Mouse (Mus musculus): ENCODE results near the gene Bbx. TPM values are rescaled to one million over a fixed set of nuclear protein-coding genes. Genes with fewer than 3 reads are reported as not detected.
A peak's percentile ranks its signal among the peaks of the same experiment; 100 is the strongest.

The Bbx gene
- polyA plus RNA-seq, 1 experiment from 2014 or later: 37.5 TPM

- no peak overlapping the region for H3K4me2 ChIP-seq (ENCODE audit: low read depth, severe bottlenecking)
- ATAC-seq (ENCODE audit: insufficient number of reproducible peaks, low FRiP score, low TSS enrichment, low read depth) (no peak), DNase-seq (ENCODE audit: low spot score) (no peak)
- no peak overlapping the region for H3K9ac ChIP-seq (ENCODE audit: low read length)
- H3K27me3 ChIP-seq (ENCODE audit: control insufficient read depth, insufficient read depth, low read length): no peaks in the 10 kb centered on the region
- H3K36me3 ChIP-seq (ENCODE audit: control insufficient read depth, insufficient read depth, low read length): no peaks in the 10 kb centered on the region
- no peak overlapping the region for H3K27ac ChIP-seq (replicated peaks; ENCODE audit: low read depth, low read length)
- H3K9me3 ChIP-seq (ENCODE audit: control insufficient read depth, low read length): no peaks in the 10 kb centered on the region
- WGBS: 51% methylated on average over 5 of the region's 5 CpGs
- H3K4me1 ChIP-seq (ENCODE audit: control insufficient read depth, insufficient read depth, low read length): peaks cover 3% of the 10 kb centered on the region; the same call in 1 of the 2 replicates
- no peak overlapping the region for H3K4me3 ChIP-seq (ENCODE audit: low read depth, low read length)
Observed at GRCm38 (mm10) chr16:50366556-50366955, 65.6 kb downstream of the Bbx start.

- DNase-seq (ENCODE audit: low spot score) (peak; percentile 78), ATAC-seq (ENCODE audit: insufficient number of reproducible peaks, low FRiP score, low TSS enrichment, low read depth) (peak; percentile 93)
- H3K27me3 ChIP-seq (ENCODE audit: control insufficient read depth, insufficient read depth, low read length): no peaks in the 10 kb centered on the region
- peak overlapping the region; percentile 41 for H3K4me2 ChIP-seq (ENCODE audit: low read depth, severe bottlenecking)
- peaks cover 3% of the 10 kb centered on the region; the same call in 1 of the 2 replicates for H3K4me1 ChIP-seq (ENCODE audit: control insufficient read depth, insufficient read depth, low read length)
- 16% methylated on average over 11 of the region's 11 CpGs for WGBS
- no peaks in the 10 kb centered on the region for H3K9me3 ChIP-seq (ENCODE audit: control insufficient read depth, low read length)
- peak overlapping the region; percentile 59 for H3K27ac ChIP-seq (replicated peaks; ENCODE audit: low read depth, low read length)
- peak overlapping the region; percentile 37 for H3K4me3 ChIP-seq (ENCODE audit: low read depth, low read length)
- H3K36me3 ChIP-seq (ENCODE audit: control insufficient read depth, insufficient read depth, low read length): no peaks in the 10 kb centered on the region
- H3K9ac ChIP-seq (ENCODE audit: low read length): peak overlapping the region; percentile 53
Observed at GRCm38 (mm10) chr16:50364189-50365059, 67.8 kb downstream of the Bbx start.

DNA sequence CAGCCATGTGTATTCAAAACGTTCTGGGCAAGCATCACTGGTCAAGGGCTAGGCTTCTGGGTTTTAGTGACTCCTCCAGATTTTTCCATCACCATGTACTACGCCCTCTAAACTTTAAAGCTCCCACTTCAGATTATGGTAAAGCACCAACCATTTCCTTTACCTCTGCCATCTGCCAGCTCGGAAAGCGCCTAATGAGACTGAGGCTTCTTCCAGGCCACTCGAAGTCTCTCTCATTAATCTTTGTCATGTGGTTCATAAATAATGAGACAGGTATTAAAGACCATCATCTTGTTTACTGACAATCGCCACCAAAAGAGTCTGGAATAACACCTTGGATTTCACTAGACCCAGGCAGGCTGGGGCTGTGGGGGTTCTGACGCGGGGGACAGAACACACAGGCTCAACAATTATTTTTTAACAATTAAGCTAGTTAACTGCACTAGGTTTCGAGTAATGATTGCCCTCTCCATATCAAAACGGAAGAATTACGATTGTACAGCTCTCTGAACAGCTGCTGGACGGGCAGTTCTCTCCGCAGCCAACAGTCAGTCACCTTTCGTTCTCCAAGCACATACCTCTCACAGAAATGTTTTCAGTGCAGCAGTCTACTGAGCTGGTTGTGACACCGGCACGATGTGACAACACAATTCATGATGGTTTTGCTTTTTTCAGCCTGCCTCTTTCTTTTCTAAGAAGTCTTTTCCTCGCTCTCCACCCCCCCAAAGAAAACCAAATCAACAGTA, 68.6 kb downstream of the Bbx start:
- no peak for DNase-seq (ENCODE audit: low spot score)
- WGBS: 55% methylated on average over 17 of the region's 17 CpGs
- H3K4me2 ChIP-seq (ENCODE audit: low read depth, severe bottlenecking): peak overlapping the region; percentile 41
- peak overlapping the region; percentile 59 for H3K27ac ChIP-seq (replicated peaks; ENCODE audit: low read depth, low read length)
- peaks cover 3% of the 10 kb centered on the region; the same call in 1 of the 2 replicates for H3K4me1 ChIP-seq (ENCODE audit: control insufficient read depth, insufficient read depth, low read length)
- no peaks in the 10 kb centered on the region for H3K36me3 ChIP-seq (ENCODE audit: control insufficient read depth, insufficient read depth, low read length)
- no peaks in the 10 kb centered on the region for H3K27me3 ChIP-seq (ENCODE audit: control insufficient read depth, insufficient read depth, low read length)
- ATAC-seq (ENCODE audit: insufficient number of reproducible peaks, low FRiP score, low TSS enrichment, low read depth): 0 out of 2 replicates have a peak, but pooled peaks have one; percentile 8
- no peaks in the 10 kb centered on the region for H3K9me3 ChIP-seq (ENCODE audit: control insufficient read depth, low read length)
- peak overlapping the region; percentile 53 for H3K9ac ChIP-seq (ENCODE audit: low read length)
- H3K4me3 ChIP-seq (ENCODE audit: low read depth, low read length): peak overlapping the region; percentile 37

DNA sequence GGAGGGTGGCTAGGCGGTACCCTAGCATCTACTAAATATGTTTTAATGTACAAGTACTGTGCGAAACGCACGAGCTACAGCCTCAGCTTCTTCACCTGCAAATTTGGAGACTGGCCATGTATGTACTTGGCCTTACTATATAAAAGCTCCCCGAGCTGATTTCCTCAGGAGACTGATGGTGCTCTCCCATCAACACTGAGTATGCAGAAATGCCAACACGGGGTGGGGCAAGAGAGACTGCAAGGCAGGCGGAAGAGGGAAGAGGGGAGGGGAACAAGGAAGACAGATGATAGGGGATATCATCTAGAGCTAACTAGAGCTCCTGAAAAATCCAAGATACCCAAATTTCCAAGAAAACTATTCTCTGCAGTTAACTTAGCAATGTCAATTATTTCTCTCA, 71.6 kb downstream of the Bbx start:
- no peaks in the 10 kb centered on the region for H3K27me3 ChIP-seq (ENCODE audit: control insufficient read depth, insufficient read depth, low read length)
- H3K36me3 ChIP-seq (ENCODE audit: control insufficient read depth, insufficient read depth, low read length): no peaks in the 10 kb centered on the region

DNA sequence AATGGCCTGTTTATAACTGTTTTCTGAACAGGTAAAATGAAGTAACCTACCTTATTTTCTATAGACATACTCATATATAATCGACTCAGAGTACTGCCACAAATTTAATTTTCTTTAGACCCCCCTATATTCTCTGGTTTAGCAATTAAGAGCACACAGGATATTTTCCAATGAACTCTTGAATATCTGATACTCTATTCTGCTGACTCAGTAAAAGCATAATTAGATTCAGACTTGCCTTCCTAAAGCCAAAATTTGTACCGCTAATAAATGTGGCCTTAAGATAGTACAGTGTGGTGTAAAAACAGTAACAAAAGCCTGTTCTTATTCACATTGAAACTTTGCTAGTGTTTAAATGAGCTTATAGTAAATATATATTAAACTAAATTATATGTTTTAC, 102.5 kb downstream of the Bbx start:
- Histone ChIP-seq H3K9ac (ENCODE audit: low read length) (no peak overlapping the region), H3K9me3 (ENCODE audit: control insufficient read depth, low read length) (no peaks in the 10 kb centered on the region), H3K4me3 (ENCODE audit: low read depth, low read length) (no peak overlapping the region), H3K4me1 (ENCODE audit: control insufficient read depth, insufficient read depth, low read length) (no peaks in the 10 kb centered on the region), H3K27ac (replicated peaks; ENCODE audit: low read depth, low read length) (no peak overlapping the region), H3K27me3 (ENCODE audit: control insufficient read depth, insufficient read depth, low read length) (no peaks in the 10 kb centered on the region), H3K36me3 (ENCODE audit: control insufficient read depth, insufficient read depth, low read length) (no peaks in the 10 kb centered on the region; the same call in 1 of the 2 replicates), H3K4me2 (ENCODE audit: low read depth, severe bottlenecking) (no peak overlapping the region)
- no peak for ATAC-seq (ENCODE audit: insufficient number of reproducible peaks, low FRiP score, low TSS enrichment, low read depth)
- WGBS: 90% methylated on average over 2 of the region's 2 CpGs
- no peak for DNase-seq (ENCODE audit: low spot score)

More for the DNA sequence above, 71.6 kb downstream of the Bbx start:
- Histone ChIP-seq H3K4me2 (ENCODE audit: low read depth, severe bottlenecking) (no peak overlapping the region), H3K9me3 (ENCODE audit: control insufficient read depth, low read length) (no peaks in the 10 kb centered on the region), H3K27ac (replicated peaks; ENCODE audit: low read depth, low read length) (no peak overlapping the region), H3K4me1 (ENCODE audit: control insufficient read depth, insufficient read depth, low read length) (peaks cover 3% of the 10 kb centered on the region; the same call in 1 of the 2 replicates), H3K4me3 (ENCODE audit: low read depth, low read length) (no peak overlapping the region), H3K9ac (ENCODE audit: low read length) (no peak overlapping the region)
- WGBS: 82% methylated on average over 7 of the region's 7 CpGs
- ATAC-seq (ENCODE audit: insufficient number of reproducible peaks, low FRiP score, low TSS enrichment, low read depth) (no peak), DNase-seq (ENCODE audit: low spot score) (no peak)

- H3K9ac ChIP-seq (ENCODE audit: low read length): no peak overlapping the region
- H3K27me3 ChIP-seq (ENCODE audit: control insufficient read depth, insufficient read depth, low read length): no peaks in the 10 kb centered on the region
- H3K36me3 ChIP-seq (ENCODE audit: control insufficient read depth, insufficient read depth, low read length): no peaks in the 10 kb centered on the region; the same call in 1 of the 2 replicates
- H3K27ac ChIP-seq (replicated peaks; ENCODE audit: low read depth, low read length): no peak overlapping the region
- DNase-seq (ENCODE audit: low spot score) (no peak), ATAC-seq (ENCODE audit: insufficient number of reproducible peaks, low FRiP score, low TSS enrichment, low read depth) (no peak)
- no peak overlapping the region for H3K4me2 ChIP-seq (ENCODE audit: low read depth, severe bottlenecking)
- H3K4me1 ChIP-seq (ENCODE audit: control insufficient read depth, insufficient read depth, low read length): no peaks in the 10 kb centered on the region
- no peaks in the 10 kb centered on the region for H3K9me3 ChIP-seq (ENCODE audit: control insufficient read depth, low read length)
- 50% methylated on average over 2 of the region's 2 CpGs for WGBS
- no peak overlapping the region for H3K4me3 ChIP-seq (ENCODE audit: low read depth, low read length)
Observed at GRCm38 (mm10) chr16:50324746-50325145, 107.4 kb downstream of the Bbx start.

- no peaks in the 10 kb centered on the region; the same call in 1 of the 2 replicates for H3K36me3 ChIP-seq (ENCODE audit: control insufficient read depth, insufficient read depth, low read length)
- no peaks in the 10 kb centered on the region for H3K27me3 ChIP-seq (ENCODE audit: control insufficient read depth, insufficient read depth, low read length)
- no peak overlapping the region for H3K4me3 ChIP-seq (ENCODE audit: low read depth, low read length)
- ATAC-seq (ENCODE audit: insufficient number of reproducible peaks, low FRiP score, low TSS enrichment, low read depth) (no peak), DNase-seq (ENCODE audit: low spot score) (no peak)
- H3K9me3 ChIP-seq (ENCODE audit: control insufficient read depth, low read length): no peaks in the 10 kb centered on the region
- H3K4me1 ChIP-seq (ENCODE audit: control insufficient read depth, insufficient read depth, low read length): no peaks in the 10 kb centered on the region
- no peak overlapping the region for H3K27ac ChIP-seq (replicated peaks; ENCODE audit: low read depth, low read length)
- H3K9ac ChIP-seq (ENCODE audit: low read length): no peak overlapping the region
- 83% methylated on average over 6 of the region's 6 CpGs for WGBS
- no peak overlapping the region for H3K4me2 ChIP-seq (ENCODE audit: low read depth, severe bottlenecking)
Observed at GRCm38 (mm10) chr16:50324292-50324691, 107.9 kb downstream of the Bbx start.

- DNase-seq (ENCODE audit: low spot score): no peak
- 89% methylated on average over 3 of the region's 3 CpGs for WGBS
Observed at GRCm38 (mm10) chr16:50321368-50321767, 110.8 kb downstream of the Bbx start.

More at GRCm38 (mm10) chr16:50321368-50321767, 110.8 kb downstream of the Bbx start:
- Histone ChIP-seq H3K4me1 (ENCODE audit: control insufficient read depth, insufficient read depth, low read length) (no peaks in the 10 kb centered on the region), H3K4me2 (ENCODE audit: low read depth, severe bottlenecking) (no peak overlapping the region), H3K27me3 (ENCODE audit: control insufficient read depth, insufficient read depth, low read length) (no peaks in the 10 kb centered on the region), H3K4me3 (ENCODE audit: low read depth, low read length) (no peak overlapping the region), H3K36me3 (ENCODE audit: control insufficient read depth, insufficient read depth, low read length) (no peaks in the 10 kb centered on the region), H3K9me3 (ENCODE audit: control insufficient read depth, low read length) (no peaks in the 10 kb centered on the region), H3K9ac (ENCODE audit: low read length) (no peak overlapping the region), H3K27ac (replicated peaks; ENCODE audit: low read depth, low read length) (no peak overlapping the region)
- ATAC-seq (ENCODE audit: insufficient number of reproducible peaks, low FRiP score, low TSS enrichment, low read depth): no peak
